Mouse (Mus musculus): ENCODE results near the gene Cacna2d1. TPM values are rescaled to one million over a fixed set of nuclear protein-coding genes. Genes with fewer than 3 reads are reported as not detected.

The Cacna2d1 gene
- 19.5 and 20.5 TPM in 2 replicates for polyA plus RNA-seq (2016; fragmentation: Nextera tagmentation; extraction: Ambion mirVana)

DNA sequence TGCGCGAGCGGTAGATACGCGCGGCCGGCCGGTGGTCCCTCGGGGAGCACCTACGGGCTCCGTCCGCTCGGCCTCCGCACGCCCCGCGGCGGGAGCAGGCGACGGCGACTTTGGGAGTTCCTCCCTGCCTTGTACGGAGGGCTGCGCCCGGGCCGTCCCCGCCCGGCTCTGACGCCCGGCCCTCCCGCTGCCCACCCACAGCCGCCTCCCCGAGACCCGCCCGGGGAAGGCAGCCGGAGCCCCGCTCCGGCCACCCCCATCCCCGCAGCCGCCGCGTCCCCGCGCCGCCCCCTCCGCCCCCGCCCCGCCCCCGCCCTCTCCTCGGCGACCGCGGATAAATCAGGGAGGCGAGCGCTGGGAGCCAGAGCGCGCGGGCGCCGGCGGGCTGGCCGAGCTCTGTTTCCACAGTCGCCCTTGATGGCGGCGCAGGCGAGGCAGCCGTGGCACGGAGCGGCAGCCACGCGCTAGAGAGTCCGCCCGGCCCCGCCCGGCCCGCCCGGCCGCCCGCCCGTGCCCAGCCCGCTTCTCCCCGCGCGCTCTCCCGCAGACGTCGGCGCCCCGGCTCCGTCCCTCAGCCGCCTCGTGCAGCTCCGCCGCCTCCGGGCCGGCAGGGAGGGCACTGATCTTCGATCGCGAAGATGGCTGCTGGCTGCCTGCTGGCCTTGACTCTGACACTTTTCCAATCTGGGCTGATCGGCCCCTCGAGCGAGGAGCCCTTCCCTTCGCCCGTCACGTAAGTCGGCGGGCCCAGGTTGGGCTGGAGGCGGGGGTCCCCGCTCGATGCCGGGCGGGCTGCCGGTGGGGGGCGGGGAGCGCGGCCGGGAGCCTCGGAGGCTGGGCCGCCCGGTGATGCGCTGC lies at the start of gene Cacna2d1:
TSS of gene Cacna2d1 (plus strand) at position 316 of the 858 bp plus-strand sequence.
- WGBS: under 1% methylated on average over 74 of the region's 120 CpGs

DNA sequence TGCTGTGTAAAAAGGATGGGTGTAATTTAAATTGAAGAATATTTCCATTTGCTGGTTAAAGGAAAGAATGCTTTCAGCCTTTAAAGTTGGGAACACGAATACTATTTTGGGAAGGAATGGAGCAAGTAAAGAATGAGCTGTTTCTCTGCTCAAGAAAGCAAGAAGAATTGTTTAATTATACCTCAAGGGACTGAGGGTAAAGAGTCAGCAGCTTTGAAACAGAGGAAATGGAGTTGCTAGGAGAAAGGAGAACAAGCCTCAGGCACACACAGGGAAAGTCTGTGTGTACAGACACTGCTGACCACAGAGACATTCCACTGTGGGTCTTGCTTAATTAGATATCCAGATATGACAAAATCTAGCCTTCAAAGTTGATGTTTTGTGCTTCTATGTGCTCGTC lies 39.4 kb upstream of the Cacna2d1 start:
- Histone ChIP-seq H3K4me3 (replicated peaks) (no peak overlapping the region), H3K27me3 (no peaks in the 10 kb centered on the region), H3K9me3 (peaks cover 4% of the 10 kb centered on the region; the same call in 1 of the 2 replicates), H3K36me3 (no peaks in the 10 kb centered on the region), H3K4me2 (no peak overlapping the region), H3K27ac (no peak overlapping the region), H3K9ac (replicated peaks) (no peak overlapping the region), H3K4me1 (replicated peaks) (peaks cover 6% of the 10 kb centered on the region; the same call in 1 of the 2 replicates)
- no peak for ATAC-seq (ENCODE audit: insufficient number of reproducible peaks, insufficient read depth, low FRiP score, low TSS enrichment, low read depth)
- WGBS: 57% methylated on average over 2 of the region's 2 CpGs

More for the DNA sequence above, at the start of gene Cacna2d1:
- Histone ChIP-seq H3K36me3 (no peaks in the 10 kb centered on the region), H3K4me1 (replicated peaks) (peaks cover 17% of the 10 kb centered on the region), H3K9me3 (no peaks in the 10 kb centered on the region), H3K4me2 (peak within 1 kb of the TSS; percentile 70), H3K27ac (peak within 1 kb of the TSS; percentile 92), H3K9ac (replicated peaks) (peak within 1 kb of the TSS; percentile 87), H3K4me3 (replicated peaks) (peak within 1 kb of the TSS; percentile 76), H3K27me3 (no peaks in the 10 kb centered on the region; the same call in 1 of the 2 replicates)
- ATAC-seq (ENCODE audit: insufficient number of reproducible peaks, insufficient read depth, low FRiP score, low TSS enrichment, low read depth): peak; percentile 90

DNA sequence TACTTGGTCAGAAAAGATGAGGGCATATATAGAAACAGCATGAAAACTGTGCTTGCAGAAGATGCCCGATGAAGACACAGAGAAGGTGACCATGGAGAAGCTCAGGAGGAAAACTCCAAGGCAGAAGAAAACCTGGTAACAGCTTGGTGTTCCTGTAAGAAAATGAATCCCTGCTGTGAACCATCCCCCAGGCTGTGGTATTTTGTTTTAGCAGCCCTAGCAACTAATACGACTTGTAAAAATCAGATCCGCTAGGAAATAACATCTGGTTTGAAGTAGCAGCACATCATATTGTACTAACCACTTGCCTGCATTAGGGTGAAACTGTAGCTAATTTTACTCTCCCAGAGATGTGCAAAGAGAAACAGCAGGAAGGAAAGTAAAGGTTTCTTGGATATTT lies 37.8 kb upstream of the Cacna2d1 start:
- WGBS: 36% methylated on average over 3 of the region's 3 CpGs
- no peaks in the 10 kb centered on the region for H3K9me3 ChIP-seq
- H3K9ac ChIP-seq (replicated peaks): no peak overlapping the region
- no peak overlapping the region for H3K4me2 ChIP-seq
- H3K4me1 ChIP-seq (replicated peaks): peaks cover 6% of the 10 kb centered on the region; the same call in 1 of the 2 replicates
- ATAC-seq (ENCODE audit: insufficient number of reproducible peaks, insufficient read depth, low FRiP score, low TSS enrichment, low read depth): peak; percentile 37; the same call in 1 of the 2 replicates
- H3K27ac ChIP-seq: 0 out of 2 replicates have a peak overlapping the region, but pooled peaks have one; percentile 35
- H3K4me3 ChIP-seq (replicated peaks): no peak overlapping the region
- no peaks in the 10 kb centered on the region for H3K36me3 ChIP-seq
- H3K27me3 ChIP-seq: no peaks in the 10 kb centered on the region

DNA sequence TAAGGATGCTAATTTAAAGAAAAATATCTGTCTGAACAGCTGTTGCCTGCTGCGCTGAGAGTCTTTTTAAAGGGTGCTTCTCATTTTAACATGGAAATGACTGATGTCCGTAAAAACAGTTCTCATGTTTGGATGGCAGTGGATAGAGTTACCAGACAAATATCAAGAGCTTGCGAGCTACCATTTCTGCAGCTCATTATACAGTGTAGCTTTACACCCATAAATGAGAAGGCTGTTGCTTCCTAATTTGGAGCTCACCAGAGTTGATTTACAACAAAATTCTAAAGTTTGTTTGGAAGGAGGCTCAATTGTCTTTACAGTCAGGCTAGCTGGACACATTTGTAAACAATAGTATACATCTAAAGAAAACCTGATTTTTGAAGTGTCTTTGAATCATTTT lies 28.0 kb upstream of the Cacna2d1 start:
- WGBS: 21% methylated on average over 3 of the region's 3 CpGs
- no peaks in the 10 kb centered on the region for H3K27me3 ChIP-seq
- H3K27ac ChIP-seq: no peak overlapping the region
- H3K36me3 ChIP-seq: no peaks in the 10 kb centered on the region
- ATAC-seq (ENCODE audit: insufficient number of reproducible peaks, insufficient read depth, low FRiP score, low TSS enrichment, low read depth): no peak
- 0 out of 2 replicates have a peak, but pooled peaks cover 5% of the 10 kb centered on the region for H3K4me1 ChIP-seq (replicated peaks)
- H3K4me2 ChIP-seq: no peak overlapping the region
- no peak overlapping the region for H3K4me3 ChIP-seq (replicated peaks)
- no peak overlapping the region for H3K9ac ChIP-seq (replicated peaks)
- H3K9me3 ChIP-seq: no peaks in the 10 kb centered on the region

DNA sequence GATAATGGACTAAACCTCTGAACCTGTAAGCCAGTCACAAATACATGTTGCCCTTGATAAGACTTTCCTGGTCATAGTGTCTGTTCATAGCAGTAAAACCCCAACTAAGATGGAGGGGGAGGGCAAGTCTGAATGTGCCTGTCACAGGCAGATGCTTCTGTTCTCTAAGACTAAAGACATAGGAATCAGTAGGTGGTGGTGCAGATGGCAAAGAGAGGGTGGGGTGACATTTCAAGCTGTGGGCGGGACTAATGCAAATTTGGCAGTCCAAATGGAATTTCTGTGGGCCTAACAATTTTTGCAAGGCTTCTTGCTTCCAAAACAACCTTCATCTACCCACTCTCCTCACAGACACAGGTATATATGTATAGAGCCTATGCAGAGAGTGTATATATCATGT lies 19.6 kb upstream of the Cacna2d1 start:
- no peak overlapping the region for H3K27ac ChIP-seq
- WGBS: 68% methylated on average over 1 of the region's 1 CpGs
- ATAC-seq (ENCODE audit: insufficient number of reproducible peaks, insufficient read depth, low FRiP score, low TSS enrichment, low read depth): no peak
- H3K4me1 ChIP-seq (replicated peaks): no peaks in the 10 kb centered on the region
- H3K9ac ChIP-seq (replicated peaks): no peak overlapping the region
- H3K4me3 ChIP-seq (replicated peaks): no peak overlapping the region
- H3K36me3 ChIP-seq: no peaks in the 10 kb centered on the region
- no peaks in the 10 kb centered on the region for H3K9me3 ChIP-seq
- no peaks in the 10 kb centered on the region for H3K27me3 ChIP-seq
- no peak overlapping the region for H3K4me2 ChIP-seq

DNA sequence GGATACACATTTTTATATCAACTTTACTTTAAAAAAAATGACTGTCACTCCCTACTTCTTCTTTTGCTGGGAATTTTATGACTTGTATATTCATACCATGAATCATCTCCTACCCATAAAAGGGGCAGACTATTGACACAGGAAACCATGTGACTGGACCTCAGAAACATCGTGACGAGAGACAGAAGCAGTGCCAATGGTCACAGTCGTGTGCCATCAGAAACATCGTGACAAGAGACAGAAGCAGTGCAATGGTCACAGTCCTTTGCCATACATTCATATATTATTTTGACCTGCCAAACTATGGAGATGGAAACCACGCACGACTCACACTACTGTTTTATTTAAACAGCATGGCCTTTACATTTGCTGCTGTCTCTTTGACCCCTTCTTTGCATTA lies 6.0 kb upstream of the Cacna2d1 start:
- Histone ChIP-seq H3K27me3 (no peaks in the 10 kb centered on the region; the same call in 1 of the 2 replicates), H3K27ac (no peak overlapping the region), H3K36me3 (no peaks in the 10 kb centered on the region), H3K4me3 (replicated peaks) (no peak overlapping the region), H3K9ac (replicated peaks) (no peak overlapping the region), H3K9me3 (no peaks in the 10 kb centered on the region), H3K4me2 (no peak overlapping the region), H3K4me1 (replicated peaks) (peaks cover 6% of the 10 kb centered on the region; the same call in 1 of the 2 replicates)
- WGBS: 67% methylated on average over 6 of the region's 6 CpGs
- ATAC-seq (ENCODE audit: insufficient number of reproducible peaks, insufficient read depth, low FRiP score, low TSS enrichment, low read depth): no peak

DNA sequence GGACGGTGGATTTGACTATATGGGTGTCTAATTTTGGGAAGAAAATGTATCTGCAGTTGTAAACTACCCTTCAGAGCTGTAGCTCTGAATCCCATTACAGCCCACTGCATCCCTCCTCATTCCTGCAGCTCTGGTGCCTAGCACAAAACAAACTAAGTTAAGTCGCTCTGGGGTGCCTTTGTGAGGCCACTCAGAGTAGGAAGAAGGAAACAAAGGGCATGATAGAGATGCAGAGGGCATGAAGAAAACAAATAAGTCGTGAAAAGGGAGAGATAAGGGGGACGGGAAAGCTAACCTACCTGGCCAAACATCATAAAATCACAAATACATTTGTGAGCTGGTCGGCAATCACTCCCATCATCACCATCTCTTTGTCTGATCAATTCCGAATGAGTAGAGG lies 1.5 kb upstream of the Cacna2d1 start:
- no peaks in the 10 kb centered on the region for H3K36me3 ChIP-seq
- H3K4me2 ChIP-seq: peak overlapping the region; percentile 70; the same call in 1 of the 2 replicates
- H3K4me3 ChIP-seq (replicated peaks): no peak overlapping the region
- no peak for ATAC-seq (ENCODE audit: insufficient number of reproducible peaks, insufficient read depth, low FRiP score, low TSS enrichment, low read depth)
- WGBS: 26% methylated on average over 6 of the region's 6 CpGs
- peaks cover 17% of the 10 kb centered on the region for H3K4me1 ChIP-seq (replicated peaks)
- no peaks in the 10 kb centered on the region for H3K9me3 ChIP-seq
- no peaks in the 10 kb centered on the region; the same call in 1 of the 2 replicates for H3K27me3 ChIP-seq
- H3K27ac ChIP-seq: no peak overlapping the region
- no peak overlapping the region for H3K9ac ChIP-seq (replicated peaks)

DNA sequence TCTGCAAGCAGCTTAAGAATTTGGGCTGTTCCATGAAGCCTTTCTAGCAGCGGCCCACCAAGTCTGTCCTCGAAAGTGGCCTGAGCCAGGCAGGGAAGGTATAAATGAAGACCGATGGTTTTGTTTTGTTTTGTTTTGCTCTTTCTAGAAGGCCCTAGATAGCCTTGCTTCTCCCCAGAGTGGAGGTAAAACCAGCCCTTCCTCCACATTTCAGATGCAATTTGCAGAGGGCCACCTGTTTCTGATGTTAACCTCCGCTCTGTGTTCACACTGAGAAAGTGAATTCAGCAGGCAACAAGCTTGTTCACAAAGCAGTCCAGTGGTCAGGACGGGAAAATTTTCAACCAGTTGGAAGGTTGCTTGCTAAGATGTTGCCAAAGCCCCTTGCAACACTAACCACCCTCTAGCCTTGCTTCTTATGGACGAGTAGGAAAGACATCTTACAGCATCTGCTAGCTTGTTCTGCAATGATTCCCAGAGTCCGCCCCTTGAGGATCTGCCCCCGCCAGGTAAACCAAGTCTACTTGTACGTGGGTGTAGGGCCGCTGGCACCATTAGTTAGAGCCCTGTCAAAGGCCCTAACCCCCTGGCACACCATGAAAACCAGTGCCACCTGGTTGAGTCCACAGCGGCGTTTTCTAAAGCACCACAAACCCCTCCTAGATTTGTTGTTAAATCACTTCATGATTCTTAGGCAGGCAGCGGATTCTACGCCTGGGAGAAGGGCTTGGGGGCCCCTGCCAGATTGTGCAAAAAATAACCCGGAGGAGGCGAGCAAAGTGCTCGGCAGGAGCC lies 713 bp upstream of the Cacna2d1 start:
- peak overlapping the region; percentile 92 for H3K27ac ChIP-seq
- WGBS: 4% methylated on average over 17 of the region's 17 CpGs
- peaks cover 17% of the 10 kb centered on the region for H3K4me1 ChIP-seq (replicated peaks)
- ATAC-seq (ENCODE audit: insufficient number of reproducible peaks, insufficient read depth, low FRiP score, low TSS enrichment, low read depth): no peak; the same call in none of the 2 replicates
- no peaks in the 10 kb centered on the region; the same call in 1 of the 2 replicates for H3K27me3 ChIP-seq
- no peaks in the 10 kb centered on the region for H3K9me3 ChIP-seq
- peak overlapping the region; percentile 70 for H3K4me2 ChIP-seq
- peak overlapping the region; percentile 87 for H3K9ac ChIP-seq (replicated peaks)
- H3K4me3 ChIP-seq (replicated peaks): peak overlapping the region; percentile 76
- H3K36me3 ChIP-seq: no peaks in the 10 kb centered on the region

DNA sequence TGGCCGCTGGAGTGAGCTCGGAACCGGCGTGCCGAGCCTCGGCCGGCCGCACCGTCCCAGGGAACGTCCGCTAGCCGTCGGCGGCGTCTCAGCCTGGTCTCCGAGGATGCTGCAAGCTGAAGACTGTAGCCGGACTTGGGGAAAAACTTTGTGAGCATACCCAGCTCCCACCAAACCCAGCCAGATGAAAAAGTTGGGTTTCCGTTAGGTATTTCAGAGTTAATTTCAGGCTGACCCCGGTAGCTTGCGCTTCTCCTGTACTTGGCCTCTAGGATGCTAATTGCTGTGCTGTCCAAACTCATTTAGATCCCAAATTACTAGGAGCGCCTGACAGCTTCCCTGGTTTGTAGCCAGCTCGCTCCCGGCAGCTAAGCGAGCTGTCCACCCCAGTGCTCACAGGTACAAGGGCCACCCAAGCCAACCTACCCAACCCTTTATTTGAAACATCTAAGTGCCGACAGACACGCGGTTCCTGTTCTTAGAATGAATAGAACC lies 790 bp downstream of the Cacna2d1 start:
- H3K4me1 ChIP-seq (replicated peaks): peaks cover 17% of the 10 kb centered on the region
- H3K9ac ChIP-seq (replicated peaks): peak overlapping the region; percentile 87
- no peaks in the 10 kb centered on the region; the same call in 1 of the 2 replicates for H3K27me3 ChIP-seq
- H3K9me3 ChIP-seq: no peaks in the 10 kb centered on the region
- WGBS: 0% methylated on average over 27 of the region's 27 CpGs
- H3K4me3 ChIP-seq (replicated peaks): peak overlapping the region; percentile 76
- H3K4me2 ChIP-seq: peak overlapping the region; percentile 70
- H3K27ac ChIP-seq: peak overlapping the region; percentile 92
- no peak for ATAC-seq (ENCODE audit: insufficient number of reproducible peaks, insufficient read depth, low FRiP score, low TSS enrichment, low read depth)
- no peaks in the 10 kb centered on the region for H3K36me3 ChIP-seq

DNA sequence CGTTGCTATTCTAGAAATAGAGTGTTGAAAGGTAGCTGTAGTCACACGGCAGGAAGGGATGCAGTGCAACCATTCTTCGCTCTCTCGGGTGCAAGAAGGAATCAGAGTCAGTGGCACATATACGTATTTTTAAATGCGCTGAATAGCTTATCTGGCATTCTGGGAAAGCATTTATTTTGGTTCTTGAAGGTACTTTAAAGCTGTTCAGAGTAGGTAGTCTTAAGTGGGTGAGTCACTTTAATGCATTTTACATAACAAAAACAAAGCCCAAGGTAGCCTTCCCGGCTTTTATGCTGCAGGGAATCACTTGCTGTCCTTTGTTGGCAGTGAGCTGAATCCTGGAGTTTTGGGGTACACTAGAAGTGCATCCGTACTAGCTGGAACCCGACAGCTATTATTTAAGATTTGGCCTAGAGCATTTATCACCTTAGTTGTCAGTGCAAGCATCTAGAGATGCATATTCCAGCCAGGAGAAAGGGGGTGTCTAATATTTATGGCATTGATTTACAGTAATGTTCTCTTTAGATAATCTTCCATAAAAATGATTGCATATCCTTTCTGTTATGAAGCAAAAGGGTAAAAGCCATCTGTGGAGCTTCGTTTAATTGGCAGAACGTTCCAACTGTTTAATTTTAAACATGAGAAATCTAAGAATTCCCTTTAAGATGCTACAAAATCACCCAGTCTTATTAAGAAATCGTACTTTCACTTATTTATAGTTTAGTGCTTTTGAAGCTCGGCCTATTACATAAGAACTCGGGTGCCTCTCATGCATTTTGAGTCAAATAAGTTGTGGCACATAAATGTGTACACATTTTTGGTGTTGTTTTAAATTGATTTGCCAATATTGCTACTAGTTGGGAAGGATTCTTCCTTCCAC lies 1.6 kb downstream of the Cacna2d1 start:
- Histone ChIP-seq H3K4me3 (replicated peaks) (peak overlapping the region; percentile 76), H3K4me2 (peak overlapping the region; percentile 70), H3K9ac (replicated peaks) (peak overlapping the region; percentile 87; the same call in 1 of the 2 replicates), H3K9me3 (no peaks in the 10 kb centered on the region), H3K4me1 (replicated peaks) (peaks cover 17% of the 10 kb centered on the region), H3K27me3 (no peaks in the 10 kb centered on the region; the same call in 1 of the 2 replicates), H3K36me3 (no peaks in the 10 kb centered on the region), H3K27ac (no peak overlapping the region)
- WGBS: 27% methylated on average over 14 of the region's 14 CpGs
- no peak for ATAC-seq (ENCODE audit: insufficient number of reproducible peaks, insufficient read depth, low FRiP score, low TSS enrichment, low read depth)
